ENCODE assay signal across 28 mouse cellular contexts in the genomic region with DNA sequence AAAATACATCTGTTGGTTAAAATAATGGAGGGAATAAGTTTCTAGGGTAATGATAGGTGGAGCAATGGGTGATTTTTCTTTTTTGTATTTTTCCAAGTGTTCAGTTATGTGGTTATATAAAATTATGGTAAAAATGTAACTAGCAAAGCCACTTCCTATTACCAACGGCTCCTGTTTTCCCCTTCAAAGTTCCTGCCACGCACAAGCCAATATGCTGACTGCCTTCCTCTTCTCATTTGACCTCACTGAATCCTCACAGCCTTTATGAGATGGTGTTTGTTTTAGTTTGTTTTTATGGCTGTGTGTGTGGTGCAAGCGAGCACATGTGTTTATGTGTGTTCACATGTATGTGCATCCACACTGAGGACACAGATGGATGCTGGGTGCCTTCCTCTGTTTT. TPM values are rescaled to one million over a fixed set of nuclear protein-coding genes. Genes with fewer than 3 reads are reported as not detected.
DNase-seq lines count a peak whose midpoint lies in the region; ATAC-seq and TF ChIP-seq lines count a peak whose summit lies in the region.
"Had no signal": no experiment of that assay in that cellular context is flagged by ENCODE, and none has a peak within 500 bp of the region (broad histone marks: within the 10 kb centered on the region; RNA-seq: fewer than 3 reads in every experiment).

No protein-coding gene starts in this region.

- H3K9me3 ChIP-seq in liver, embryonic 13.5 days (replicated peaks): no peaks in the 10 kb centered on the region
- no peaks in the 10 kb centered on the region for H3K9me3 ChIP-seq in liver, postnatal 0 days (ENCODE audit: low read length)
- no peaks in the 10 kb centered on the region for H3K9me3 ChIP-seq in MEL (replicated peaks; ENCODE audit: insufficient read depth, low read length)
- H3K9me3 ChIP-seq in kidney, embryonic 16.5 days (ENCODE audit: low read length): no peaks in the 10 kb centered on the region
- H3K9me3 ChIP-seq in forebrain, embryonic 15.5 days: no peaks in the 10 kb centered on the region
- H3K9me3 ChIP-seq: embryonic facial prominence, embryonic 12.5 days; embryonic facial prominence, embryonic 15.5 days; heart, embryonic 12.5 days; heart, embryonic 15.5 days had no signal

- peak overlapping the region; percentile 22; the same call in 1 of the 2 replicates for H3K27ac ChIP-seq in liver, embryonic 13.5 days
- H3K27ac ChIP-seq in liver, postnatal 0 days (ENCODE audit: low read depth): no peak overlapping the region
- H3K27ac ChIP-seq in MEL (ENCODE audit: control insufficient read depth, low read depth, low read length) (no peak overlapping the region), macrophage (peak overlapping the region; percentile 46)
- H3K27ac ChIP-seq in kidney, embryonic 16.5 days (ENCODE audit: low read length): no peak overlapping the region
- H3K27ac ChIP-seq in forebrain, embryonic 15.5 days (replicated peaks): no peak overlapping the region
- H3K27ac ChIP-seq: embryonic facial prominence, embryonic 12.5 days; embryonic facial prominence, embryonic 15.5 days; heart, embryonic 15.5 days; hindbrain, embryonic 14.5 days; hindbrain, postnatal 0 days had no signal

- TF ChIP-seq EP300 in liver, postnatal 0 days (IDR thresholded peaks at IDR 0.05; ENCODE audit: low read depth): no peak
- TF ChIP-seq EP300 in MEL (IDR thresholded peaks at IDR 0.05; ENCODE audit: low read depth in 1 of 2, low read length in 2 of 2): no peak

- no peaks in the 10 kb centered on the region; the same call in 1 of the 2 replicates for H3K79me2 ChIP-seq in MEL (ENCODE audit: control insufficient read depth, insufficient read depth, low read length, poor library complexity)
- no peaks in the 10 kb centered on the region for H3K79me2 ChIP-seq in macrophage (ENCODE audit: inconsistent target)

- 58% methylated on average over 3 of the region's 3 CpGs for WGBS in liver, embryonic 13.5 days (ENCODE audit: insufficient replicate concordance)
- WGBS in liver, postnatal 0 days (ENCODE audit: insufficient replicate concordance): 41% methylated on average over 3 of the region's 3 CpGs
- 7% methylated on average over 3 of the region's 3 CpGs for WGBS in macrophage (ENCODE audit: missing documents)
- WGBS in kidney, embryonic 16.5 days: 64% methylated on average over 3 of the region's 3 CpGs
- WGBS in forebrain, embryonic 15.5 days: 86% methylated on average over 3 of the region's 3 CpGs

- peaks cover 49% of the 10 kb centered on the region for H3K4me1 ChIP-seq in liver, embryonic 13.5 days (replicated peaks)
- peaks cover 24% of the 10 kb centered on the region for H3K4me1 ChIP-seq in liver, postnatal 0 days (ENCODE audit: insufficient read depth)
- peaks cover 11 to 22% of the 10 kb centered on the region in 2 experiments for H3K4me1 ChIP-seq in MEL (ENCODE audit: control insufficient read depth in 1 of 2, insufficient read depth in 2 of 2, low read length in 2 of 2)
- H3K4me1 ChIP-seq in kidney, embryonic 16.5 days (ENCODE audit: insufficient read depth, low read length): peaks cover 21% of the 10 kb centered on the region
- peaks cover 13% of the 10 kb centered on the region for H3K4me1 ChIP-seq in forebrain, embryonic 15.5 days
- H3K4me1 ChIP-seq: embryonic facial prominence, embryonic 12.5 days; heart, embryonic 15.5 days had no signal

- no peak for TF ChIP-seq CTCF in liver, postnatal 0 days (IDR thresholded peaks at IDR 0.05; ENCODE audit: low read depth)
- no peak for TF ChIP-seq CTCF in MEL (IDR thresholded peaks at IDR 0.05 in 2 of 3, conservative IDR thresholded peaks at IDR 0.05 in 1 of 3; ENCODE audit: control insufficient read depth in 1 of 3, insufficient read depth in 1 of 3, low read depth in 2 of 3, low read length in 3 of 3, poor library complexity in 1 of 3, severe bottlenecking in 1 of 3)

- H3K9ac ChIP-seq in liver, embryonic 13.5 days: no peak overlapping the region
- H3K9ac ChIP-seq in liver, postnatal 0 days (replicated peaks): no peak overlapping the region
- H3K9ac ChIP-seq in MEL (ENCODE audit: control insufficient read depth, low read depth, low read length, poor library complexity, severe bottlenecking): no peak overlapping the region
- H3K9ac ChIP-seq in kidney, embryonic 16.5 days (replicated peaks; ENCODE audit: low read length): no peak overlapping the region
- no peak overlapping the region for H3K9ac ChIP-seq in forebrain, embryonic 15.5 days (replicated peaks)
- H3K9ac ChIP-seq: embryonic facial prominence, embryonic 12.5 days; embryonic facial prominence, embryonic 15.5 days; heart, embryonic 12.5 days; heart, embryonic 15.5 days; hindbrain, embryonic 14.5 days had no signal

- H3K4me2 ChIP-seq in liver, embryonic 13.5 days: no peak overlapping the region
- no peak overlapping the region for H3K4me2 ChIP-seq in liver, postnatal 0 days (ENCODE audit: low read depth, low read length)
- no peak overlapping the region for H3K4me2 ChIP-seq in kidney, embryonic 16.5 days (replicated peaks; ENCODE audit: low read depth, low read length)
- H3K4me2 ChIP-seq in forebrain, embryonic 15.5 days (replicated peaks): no peak overlapping the region
- H3K4me2 ChIP-seq: embryonic facial prominence, embryonic 12.5 days; embryonic facial prominence, embryonic 15.5 days; heart, embryonic 12.5 days; heart, embryonic 15.5 days; hindbrain, embryonic 14.5 days had no signal

- no peak for ATAC-seq in liver, embryonic 13.5 days (ENCODE audit: low read depth)
- no peak for ATAC-seq in liver, postnatal 0 days
- ATAC-seq in granulocyte monocyte progenitor cell, adult 5-6 weeks (replicated peaks; ENCODE audit: poor library complexity, severe bottlenecking): peak; percentile 51
- no peak for ATAC-seq in kidney, embryonic 16.5 days (ENCODE audit: low FRiP score, low TSS enrichment)
- ATAC-seq in forebrain, embryonic 15.5 days (replicated peaks): no peak
- ATAC-seq: activated CD4-positive, CD25-positive, alpha-beta regulatory T cell, adult 4 months; CD4-positive, CD25-positive, alpha-beta regulatory T cell, adult 4 months; forebrain, embryonic 14.5 days; hindbrain, postnatal 0 days; inflammation-experienced regulatory T-cells, adult 6 months had no signal

- no peak for DNase-seq in liver, embryonic 13.5 days
- DNase-seq in liver, postnatal 0 days: no peak
- DNase-seq in MEL (ENCODE audit: low read depth, low spot score): peak; percentile 20
- no peak for DNase-seq in ovary, postnatal 14 days (ENCODE audit: low spot score)
- DNase-seq: adrenal gland, adult 8-10 months; adrenal gland, postnatal 25 days; cerebellum, adult 18-20 months; cerebellum, adult 9-10 months; cerebellum, postnatal 14 days; gastrocnemius, postnatal 36 days; heart, adult 18-20 months; heart, postnatal 10 days; heart, postnatal 36 days had no signal

- no peak overlapping the region for H3K4me3 ChIP-seq in liver, embryonic 13.5 days (replicated peaks)
- no peak overlapping the region for H3K4me3 ChIP-seq in liver, postnatal 0 days (ENCODE audit: low read depth, low read length)
- H3K4me3 ChIP-seq in MEL (ENCODE audit: control insufficient read depth in 1 of 2, insufficient read depth in 1 of 2, low read depth in 2 of 2, low read length in 2 of 2): no peak overlapping the region
- no peak overlapping the region for H3K4me3 ChIP-seq in macrophage (ENCODE audit: inconsistent target)
- H3K4me3 ChIP-seq in kidney, embryonic 16.5 days (ENCODE audit: low read length): no peak overlapping the region
- H3K4me3 ChIP-seq in forebrain, embryonic 15.5 days: no peak overlapping the region
- H3K4me3 ChIP-seq: embryonic facial prominence, embryonic 12.5 days; embryonic facial prominence, embryonic 15.5 days; heart, embryonic 12.5 days; heart, embryonic 15.5 days had no signal

- no peak for TF ChIP-seq RAD21 in MEL (IDR thresholded peaks at IDR 0.05; ENCODE audit: low read depth, low read length)

- TF ChIP-seq POLR2A in MEL (IDR thresholded peaks at IDR 0.05; ENCODE audit: control insufficient read depth in 1 of 2, insufficient read depth in 1 of 2, low read depth in 1 of 2, low read length in 2 of 2, poor library complexity in 1 of 2): no peak

- H3K27me3 ChIP-seq in liver, embryonic 13.5 days: no peaks in the 10 kb centered on the region
- no peaks in the 10 kb centered on the region for H3K27me3 ChIP-seq in liver, postnatal 0 days (ENCODE audit: insufficient read depth, low read length)
- H3K27me3 ChIP-seq in MEL (ENCODE audit: control insufficient read depth in 1 of 2, insufficient read depth in 2 of 2, low read length in 2 of 2): no peaks in the 10 kb centered on the region
- no peaks in the 10 kb centered on the region for H3K27me3 ChIP-seq in kidney, embryonic 16.5 days (ENCODE audit: insufficient read depth, low read length)
- H3K27me3 ChIP-seq in forebrain, embryonic 15.5 days: no peaks in the 10 kb centered on the region
- H3K27me3 ChIP-seq: embryonic facial prominence, embryonic 12.5 days; embryonic facial prominence, embryonic 15.5 days; heart, embryonic 15.5 days had no signal

- no peaks in the 10 kb centered on the region for H3K36me3 ChIP-seq in liver, embryonic 13.5 days
- no peaks in the 10 kb centered on the region for H3K36me3 ChIP-seq in liver, postnatal 0 days (replicated peaks; ENCODE audit: insufficient read depth, low read length)
- H3K36me3 ChIP-seq in MEL (ENCODE audit: control insufficient read depth in 1 of 2, insufficient read depth in 2 of 2, low read length in 2 of 2) (peaks cover 0 to 9% of the 10 kb centered on the region in 2 experiments; a peak in 2 of 4 replicates), macrophage (ENCODE audit: inconsistent target) (no peaks in the 10 kb centered on the region)
- H3K36me3 ChIP-seq in kidney, embryonic 16.5 days (ENCODE audit: insufficient read depth, low read length): no peaks in the 10 kb centered on the region
- H3K36me3 ChIP-seq in forebrain, embryonic 15.5 days: no peaks in the 10 kb centered on the region
- H3K36me3 ChIP-seq: embryonic facial prominence, embryonic 12.5 days; embryonic facial prominence, embryonic 15.5 days; heart, embryonic 12.5 days; heart, embryonic 15.5 days had no signal

RNA-seq across cellular contexts. Expression of a gene that starts 23.1 kb away (rescaled TPM):
- 156 and 167 TPM in 2 replicates for polyA plus RNA-seq in liver, embryonic 13.5 days (2015; fragmentation: Nextera tagmentation; extraction: Ambion mirVana)
- 58.8 and 63.7 TPM in 2 replicates for polyA plus RNA-seq in liver, postnatal 0 days (2015; fragmentation: Nextera tagmentation; extraction: Ambion mirVana)
- 258 and 278 TPM in 2 replicates for total RNA-seq in MEL (2012; rRNA removed)
- polyA plus RNA-seq in MEL (2012; ENCODE audit: insufficient read depth in 1 of 2, insufficient read length in 2 of 2, low read depth in 1 of 2, low replicate concordance in 2 of 2, missing spikeins in 1 of 2) (100 to 1,000 TPM in 1 of 2 experiments, 10 to 100 TPM in 1; 96.2 to 184 TPM), macrophage (2018) (181 to 268 TPM (median 246 TPM) in 3 replicates)
- 334 and 343 TPM in 2 replicates for total RNA-seq in granulocyte monocyte progenitor cell, adult 5-6 weeks (2014; fragmentation: Nextera tagmentation)
- total RNA-seq in granulocyte monocyte progenitor cell, adult 5-6 weeks (2017): 231 and 233 TPM in 2 replicates
- 100 to 1,000 TPM in 12 of 26 experiments, 10 to 100 TPM in 14; 39.5 to 213 (median 98.9) TPM for total RNA-seq in macrophage (2018; cell fraction: chromatin; rRNA removed)
- 100 to 1,000 TPM; 111 to 268 (median 186) TPM for total RNA-seq in macrophage (2018; cell fraction: cytosol; rRNA removed)
- 100 to 1,000 TPM in 23 of 26 experiments, 10 to 100 TPM in 3; 86.9 to 369 (median 162) TPM for total RNA-seq in macrophage (2018; cell fraction: nucleus; rRNA removed)
- 33.1 and 34.9 TPM in 2 replicates for polyA plus RNA-seq in kidney, embryonic 16.5 days (2015; fragmentation: Nextera tagmentation; extraction: Ambion mirVana)
- polyA plus RNA-seq in forebrain, embryonic 15.5 days (2015; fragmentation: Nextera tagmentation; extraction: Ambion mirVana): 21.8 and 23.6 TPM in 2 replicates
- polyA plus RNA-seq: C2C12 had no signal

Comparison
In these comparisons a context has a peak if more than half of its experiments do, and no peak if none do; other contexts are left out.
1. H3K27ac ChIP-seq: peak in liver, embryonic 13.5 days (single experiment) and macrophage (single experiment); none in liver, postnatal 0 days (single experiment), MEL (single experiment), kidney, embryonic 16.5 days (single experiment) and forebrain, embryonic 15.5 days (single experiment).